Mouse (Mus musculus) cerebellum, adult 8-10 months (tissue): ENCODE data around the gene Man2a2.
"Not testable (repeated sequence)": the region's sequence is repeated elsewhere in the genome, so short reads cannot be mapped to it uniquely, and the experiment has no call there.

ENCODE experiments used
- DNase-seq: peaks from one replicate; pipeline ENCODE4 v3.0.0; 2022

The Man2a2 gene

DNA sequence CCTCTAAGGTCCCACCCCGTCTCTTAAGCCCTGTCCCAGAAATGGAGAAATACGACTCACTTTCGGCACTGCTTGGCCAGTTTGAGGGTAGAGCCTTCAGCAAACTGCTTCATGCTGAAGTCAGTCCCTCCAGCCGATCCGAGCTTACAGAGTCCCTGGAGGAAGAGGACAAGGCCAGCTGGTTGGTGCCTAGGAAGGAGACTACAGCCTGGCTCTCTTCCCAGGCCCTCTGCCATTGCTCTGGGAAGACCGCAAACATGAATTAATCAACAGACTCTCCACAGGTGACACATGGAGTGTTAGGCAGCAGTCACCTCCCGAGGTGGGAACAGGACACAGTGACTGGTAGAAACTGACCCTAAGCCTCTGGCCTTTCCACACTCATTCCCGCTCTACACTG lies 40.9 kb downstream of the Man2a2 start:
- DNase-seq = peak; percentile 41

DNA sequence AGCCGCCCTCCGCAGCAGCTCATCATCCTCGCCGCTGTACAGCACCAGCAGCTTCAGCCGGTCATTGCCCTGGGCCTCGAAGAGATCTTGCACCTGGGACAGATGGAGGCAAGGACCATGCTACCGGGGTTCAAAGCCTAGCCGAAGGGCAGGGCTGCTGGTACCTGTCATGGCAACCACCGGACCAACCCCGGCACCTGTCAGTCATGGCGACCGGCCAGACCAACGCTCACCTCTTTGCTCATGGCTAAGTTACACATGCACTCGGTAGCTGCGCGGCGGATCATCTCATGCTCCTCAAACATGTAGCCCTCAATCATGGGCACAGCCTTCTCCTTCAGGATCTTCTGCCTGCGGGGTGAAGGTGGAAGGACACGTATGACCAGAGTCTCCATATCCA lies 45.1 kb downstream of the Man2a2 start:
- DNase-seq = no peak

DNA sequence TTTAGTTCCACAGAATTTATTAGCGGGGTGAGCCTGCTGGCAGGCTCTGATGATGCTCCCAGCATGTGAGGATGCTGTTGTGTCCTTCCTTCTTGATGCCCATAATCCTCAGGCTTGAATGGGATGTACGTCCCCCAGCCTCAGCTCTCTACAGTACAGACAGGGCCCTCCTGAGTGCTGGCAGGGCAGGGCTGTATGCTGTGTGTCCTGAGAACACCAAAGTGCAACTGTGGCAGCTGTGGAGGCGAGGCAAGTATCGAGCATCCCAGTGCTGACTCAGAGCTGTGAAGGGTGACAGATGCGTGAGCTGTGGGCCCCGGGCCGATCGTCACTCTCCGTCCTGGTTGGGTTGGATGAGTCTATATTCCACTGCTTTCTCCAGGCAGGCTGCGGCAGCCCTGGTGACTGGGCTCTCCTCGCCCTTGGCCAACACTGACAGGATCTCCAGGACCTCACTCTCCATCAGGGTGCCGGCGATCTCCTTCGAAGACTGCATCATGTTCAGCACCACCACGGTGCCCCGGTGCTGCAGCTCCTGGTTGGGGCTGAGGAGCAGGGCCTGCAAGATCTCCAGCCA lies 45.8 kb downstream of the Man2a2 start:
- no peak for DNase-seq

DNA sequence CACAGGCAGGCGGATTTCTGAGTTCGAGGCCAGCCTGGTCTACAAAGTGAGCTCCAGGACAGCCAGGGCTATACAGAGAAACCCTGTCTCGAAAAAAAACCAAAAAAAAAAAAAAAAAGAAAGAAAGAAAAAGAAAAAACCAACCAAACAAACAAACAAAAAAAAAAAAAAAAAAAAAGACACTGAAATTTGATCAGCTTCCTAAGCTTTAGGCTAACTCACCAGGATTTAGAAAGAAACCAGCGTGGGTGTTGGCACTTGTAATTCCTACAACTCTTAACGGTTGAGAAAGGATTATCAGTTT lies 46.4 kb downstream of the Man2a2 start:
- not testable (repeated sequence) for DNase-seq

DNA sequence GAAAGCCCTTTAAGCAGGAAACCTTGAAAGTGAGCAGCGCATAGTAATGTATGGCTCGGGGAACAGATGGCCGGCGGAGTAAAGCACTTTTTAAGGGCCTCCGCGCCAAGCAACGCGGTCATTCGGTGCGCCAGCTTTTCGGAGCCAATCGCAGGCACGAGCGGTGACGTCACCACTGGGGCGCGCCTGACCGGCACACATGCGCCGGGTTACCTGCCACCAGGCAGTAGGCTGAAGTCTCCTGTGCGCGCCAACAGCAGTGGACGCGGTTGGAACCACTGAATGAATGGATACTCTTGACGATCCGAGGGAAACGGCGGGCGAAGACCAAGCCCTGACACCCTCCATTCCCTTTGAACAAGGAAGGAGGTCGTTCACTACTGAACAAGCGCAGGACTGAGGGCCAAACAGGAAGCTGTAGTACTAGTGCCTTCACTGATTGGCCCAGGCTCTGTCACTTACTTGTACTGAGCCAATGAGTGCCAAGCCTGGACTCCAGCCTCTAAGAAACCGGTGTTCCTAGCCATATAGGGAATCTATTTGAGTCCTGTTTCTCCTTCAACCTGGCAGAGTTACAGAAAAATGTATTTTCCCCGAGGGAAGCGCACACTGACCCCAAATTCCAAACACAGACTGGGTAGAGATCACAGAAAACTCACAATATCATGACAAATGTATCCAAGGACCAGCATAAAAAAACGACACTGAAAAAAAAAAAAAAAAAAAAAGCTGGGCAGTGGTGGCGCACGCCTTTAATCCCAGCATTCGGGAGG lies 46.9 kb downstream of the Man2a2 start, which contains the start of gene Rccd1:
Rccd1 (minus strand) TSS at position 412 of the 773 bp plus-strand sequence.
- peak; percentile 96 for DNase-seq

DNA sequence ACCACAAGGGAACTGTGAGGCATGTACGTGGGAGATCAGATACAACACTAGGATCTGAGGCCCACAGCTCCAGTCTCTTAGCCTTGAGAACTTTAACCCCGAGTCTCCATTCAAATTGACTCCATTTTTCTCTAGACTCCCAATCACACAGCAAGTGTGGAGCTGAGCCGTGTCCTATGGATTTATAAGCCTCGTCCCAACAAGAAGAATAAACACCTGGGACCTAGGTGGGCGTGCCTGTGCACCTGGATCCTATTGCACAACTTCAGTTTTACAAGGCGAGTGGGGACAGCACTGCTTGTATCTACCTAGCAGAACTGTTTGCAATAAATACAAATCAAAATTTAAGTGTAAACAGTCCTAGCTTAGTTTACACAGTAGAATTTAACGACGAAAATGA lies 47.8 kb downstream of the Man2a2 start:
- no peak for DNase-seq

DNA sequence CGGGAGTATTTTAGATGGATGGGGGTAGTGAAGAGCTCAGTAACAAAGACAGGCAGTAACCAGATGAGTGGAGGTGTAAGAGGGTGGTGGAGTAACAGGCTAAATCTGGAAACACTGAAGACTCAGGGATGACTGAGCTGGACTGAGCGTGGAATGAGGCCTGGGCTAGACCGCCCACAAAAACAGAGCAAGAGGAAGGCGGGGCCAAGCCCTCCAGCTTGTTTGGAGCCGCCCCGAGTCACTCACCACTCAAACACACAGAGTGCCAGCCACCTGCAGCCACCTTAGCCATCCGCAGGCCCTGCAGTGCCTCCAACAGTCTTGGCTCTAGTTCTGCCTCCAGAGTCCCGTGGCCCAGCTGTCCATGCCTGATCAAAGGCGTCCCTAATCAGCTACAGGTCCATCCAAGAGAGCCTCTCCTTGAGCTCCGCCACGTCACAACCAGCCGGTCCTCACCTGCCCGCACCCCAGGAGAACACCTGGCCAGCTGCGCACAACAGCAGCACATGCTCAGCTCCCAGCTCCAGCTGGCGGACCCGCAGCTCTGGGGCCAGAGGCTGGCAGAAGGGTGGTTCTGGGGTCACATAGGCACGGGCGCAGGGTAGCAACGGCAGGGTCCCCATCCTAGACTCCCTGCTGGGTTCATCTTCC lies 51.2 kb downstream of the Man2a2 start:
- no peak for DNase-seq

DNA sequence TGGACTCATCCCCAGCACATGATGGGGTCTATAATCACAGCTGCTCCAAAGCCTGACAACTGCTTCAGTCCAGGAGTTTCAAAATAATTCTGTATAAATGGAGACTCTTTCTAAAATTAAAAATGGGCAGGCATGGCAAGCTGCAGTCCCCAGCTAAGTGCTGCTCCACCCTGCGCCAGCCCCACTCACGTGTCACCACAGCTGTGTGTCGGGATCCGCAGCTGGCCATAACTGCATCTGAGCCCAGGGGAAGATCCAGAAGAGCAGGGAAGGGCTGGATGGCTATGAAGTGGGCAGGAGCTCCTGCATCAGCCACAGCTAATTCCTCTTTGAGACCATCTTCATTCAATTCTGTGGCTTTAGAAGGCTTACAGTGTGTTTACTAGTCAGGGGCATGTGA lies 52.5 kb downstream of the Man2a2 start:
- DNase-seq = no peak

DNA sequence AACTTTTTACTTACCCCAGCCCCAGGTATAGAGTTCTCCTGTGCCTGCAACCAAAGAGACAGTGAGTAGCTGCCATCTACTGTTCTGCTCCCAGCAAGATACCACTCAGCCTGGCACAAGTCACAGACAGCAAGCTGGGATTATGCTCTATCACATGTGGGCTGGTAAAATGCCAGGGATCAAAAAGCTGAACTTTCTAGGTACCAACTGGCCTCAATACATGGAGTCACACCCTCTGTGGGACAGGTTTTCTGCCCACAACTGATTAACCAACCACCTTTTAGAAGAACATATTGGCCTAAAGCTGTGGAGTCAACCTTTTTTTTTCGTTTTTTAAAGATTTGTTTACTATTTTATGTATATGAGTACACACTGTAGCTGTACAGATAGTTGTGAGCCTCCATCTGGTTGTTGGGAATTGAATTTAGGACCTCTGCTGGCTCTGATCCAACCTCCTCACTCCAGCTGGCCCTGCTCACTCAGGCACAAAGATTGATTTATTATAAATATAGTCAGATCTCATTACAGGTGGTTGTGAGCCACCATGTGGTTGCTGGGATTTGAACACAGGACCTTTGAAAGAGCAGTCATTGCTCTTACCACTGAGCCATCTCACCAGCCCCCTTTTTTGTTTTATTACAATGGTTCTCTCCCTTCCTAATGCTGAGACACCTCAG lies 53.6 kb downstream of the Man2a2 start:
- no peak for DNase-seq

DNA sequence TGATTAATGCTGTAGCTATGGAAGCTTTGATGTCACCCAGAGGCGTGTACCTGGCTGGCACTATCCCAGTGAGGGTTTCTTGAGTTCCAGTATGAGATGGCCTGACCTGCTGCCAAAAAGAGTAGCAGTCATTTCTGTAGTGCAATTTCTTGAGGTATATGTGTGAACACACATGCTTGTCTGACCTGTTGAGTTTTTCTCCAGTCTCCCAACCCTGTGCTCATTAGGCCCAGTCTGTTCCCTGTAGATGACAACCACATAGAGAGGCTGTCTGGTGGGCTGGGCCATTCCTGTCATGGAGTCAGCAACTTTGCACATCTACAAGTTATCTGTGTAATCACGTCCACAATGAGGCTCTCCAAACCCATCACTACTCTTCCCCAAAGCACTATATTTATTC lies 55.4 kb downstream of the Man2a2 start:
- DNase-seq = no peak

DNA sequence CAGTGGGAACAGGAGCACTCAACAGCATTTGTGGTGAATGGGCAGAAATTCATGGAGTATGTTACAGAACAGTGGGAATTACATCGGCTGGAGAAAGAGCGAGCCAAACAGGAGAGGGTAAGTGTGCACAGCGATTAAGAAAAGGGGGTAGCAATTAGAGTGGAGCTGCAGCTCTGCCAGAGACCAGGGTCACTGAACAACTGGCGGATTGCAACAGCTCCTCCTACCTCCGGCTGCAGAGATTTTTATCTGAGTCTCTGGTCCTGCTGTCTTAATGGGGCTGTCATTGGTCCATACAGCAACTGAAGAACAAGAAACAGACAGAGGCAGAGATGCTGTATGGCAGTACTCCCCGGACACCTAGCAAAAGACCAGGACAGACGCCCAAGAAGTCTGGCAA lies 60.4 kb downstream of the Man2a2 start:
- DNase-seq = no peak

DNA sequence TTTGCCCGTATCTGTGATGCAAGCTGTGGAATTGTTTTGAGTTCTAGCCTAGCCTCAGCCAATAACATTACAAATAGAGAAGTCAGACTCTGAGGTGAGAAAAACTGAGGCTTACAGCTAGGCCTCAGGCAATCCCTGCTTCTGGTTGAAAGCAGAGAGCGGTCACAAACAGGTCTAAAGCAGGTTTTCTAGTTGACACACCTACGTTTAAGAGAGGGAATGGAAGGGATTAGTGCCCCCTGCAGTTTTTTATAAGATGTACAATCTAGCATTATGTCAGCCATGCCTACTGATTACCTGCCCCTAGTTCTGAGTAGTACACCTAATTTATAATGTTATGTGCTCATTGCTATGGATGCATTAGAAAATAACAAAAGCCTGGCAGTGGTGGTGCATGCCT lies 63.4 kb downstream of the Man2a2 start:
- DNase-seq = no peak

DNA sequence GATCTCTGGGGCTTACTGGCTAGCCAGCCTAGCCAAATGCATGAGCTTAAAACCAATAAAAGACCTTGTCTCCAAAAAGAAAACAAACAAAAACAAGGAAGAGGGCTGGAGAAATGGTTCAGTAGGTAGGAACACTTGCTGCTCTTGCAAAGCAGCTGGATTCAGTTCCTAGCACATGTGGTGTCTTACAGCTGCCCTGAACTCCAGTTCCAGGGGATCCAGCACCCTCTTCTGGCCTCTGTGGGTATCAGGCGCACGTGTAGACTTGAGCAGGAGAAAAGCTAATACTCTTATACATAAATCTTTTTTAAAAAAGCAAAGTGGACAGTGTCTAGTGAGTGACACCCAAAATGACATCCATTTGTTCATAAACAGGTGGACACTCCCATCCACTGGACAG lies 69.7 kb downstream of the Man2a2 start:
- no peak for DNase-seq

DNA sequence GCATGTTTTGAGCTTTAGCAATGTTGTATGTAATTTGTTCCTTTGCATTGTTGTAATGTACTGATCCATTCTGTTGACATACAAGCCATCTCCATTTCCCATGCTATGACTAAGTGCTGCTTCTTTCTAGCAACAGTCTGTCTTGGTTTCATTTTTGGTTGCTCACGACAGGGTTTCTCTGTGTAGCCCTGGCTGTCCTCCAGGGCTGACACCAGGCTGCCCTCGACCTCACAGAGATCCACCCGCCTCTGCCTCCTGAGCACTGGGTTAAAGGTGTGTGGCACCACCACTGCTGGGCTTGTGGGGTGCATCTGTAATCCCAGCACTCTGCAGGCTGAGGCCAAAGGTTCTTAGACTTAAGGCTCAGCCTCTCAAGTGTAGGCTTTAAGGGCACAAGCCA lies 71.6 kb downstream of the Man2a2 start:
- no peak for DNase-seq
